Mouse (Mus musculus) lung, postnatal 25 days (tissue): ENCODE data around the gene Cenpi.

Experiments used
- DNase-seq: peaks from one replicate; pipeline ENCODE4 v3.0.0; 2022; ENCODE audit warnings: low spot score

The Cenpi gene

DNA sequence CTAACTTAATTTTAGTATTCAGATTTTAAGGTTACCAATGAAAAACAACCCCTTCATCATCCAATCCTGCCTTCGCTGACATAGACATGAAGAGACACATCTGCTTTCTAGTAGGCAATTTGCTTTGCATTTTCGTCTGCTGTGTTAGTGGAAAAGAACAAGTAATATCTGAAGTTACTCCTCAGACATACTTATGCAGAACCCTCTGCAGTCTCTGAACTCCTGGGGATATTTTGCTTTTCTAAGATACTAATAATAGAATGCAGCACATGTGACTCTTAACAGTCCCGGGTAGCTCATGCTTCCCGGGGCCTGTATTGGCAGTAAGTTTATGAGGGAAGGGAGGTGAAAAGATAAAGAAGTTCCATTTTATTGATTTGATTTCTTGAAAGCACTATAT lies 54.3 kb downstream of the Cenpi start:
- no peak for DNase-seq

DNA sequence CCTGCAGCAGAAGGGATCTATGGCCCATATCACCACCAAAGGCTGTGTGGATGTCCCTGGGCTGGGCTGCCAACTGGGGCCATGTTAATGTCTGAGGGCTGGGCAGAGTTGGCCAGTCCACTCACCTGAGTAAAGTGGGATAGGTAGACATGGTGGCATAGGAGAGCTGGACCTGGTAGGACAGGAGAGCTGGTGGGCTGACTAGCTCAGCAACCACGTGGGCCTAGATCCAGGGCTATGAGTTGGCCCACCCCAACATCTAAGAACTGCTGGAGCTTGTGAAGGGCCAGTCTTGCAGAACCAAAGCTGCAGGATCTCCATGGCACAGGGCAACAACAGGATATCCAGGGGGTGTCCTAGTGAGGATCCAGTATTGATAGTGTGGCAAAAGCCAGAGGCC lies 57.5 kb downstream of the Cenpi start:
- no peak for DNase-seq

DNA sequence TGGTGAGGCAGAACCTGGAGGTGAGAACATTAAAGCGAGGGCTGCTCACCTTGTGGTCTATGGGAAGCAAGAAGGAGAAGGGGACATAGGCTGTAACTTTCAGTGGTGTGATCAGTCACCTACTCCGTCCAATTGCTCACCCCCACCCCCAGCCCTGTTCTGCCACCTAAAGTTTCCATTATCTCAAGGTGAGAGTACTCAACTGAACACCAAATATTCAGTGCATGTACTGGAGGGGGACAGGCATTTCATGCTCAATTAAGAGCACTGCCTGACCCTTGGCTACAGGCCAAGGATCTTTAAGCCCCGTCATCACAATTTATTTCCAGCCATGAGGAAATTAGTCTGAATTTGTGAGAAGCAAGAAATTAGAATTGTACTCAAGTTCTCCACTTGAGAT lies 58.7 kb downstream of the Cenpi start:
- DNase-seq: no peak

DNA sequence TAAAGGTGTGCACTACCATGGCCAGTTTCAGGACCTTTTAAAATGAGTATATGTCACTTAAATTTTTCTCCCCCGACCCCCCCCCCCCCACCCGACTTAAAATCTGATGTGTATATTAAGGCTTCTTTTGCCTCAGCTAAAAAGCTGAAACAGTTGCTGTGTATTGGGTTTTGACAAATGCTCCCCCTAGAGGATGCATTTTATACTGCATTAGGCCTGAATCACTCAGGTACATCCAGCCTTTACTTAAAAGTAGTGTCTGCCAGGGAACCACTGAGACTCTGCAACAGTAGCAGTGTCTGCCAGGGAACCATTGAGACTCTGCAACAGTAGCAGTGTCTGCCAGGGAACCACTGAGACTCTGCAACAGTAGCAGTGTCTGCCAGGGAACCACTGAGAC lies 63.4 kb downstream of the Cenpi start:
- DNase-seq: no peak

DNA sequence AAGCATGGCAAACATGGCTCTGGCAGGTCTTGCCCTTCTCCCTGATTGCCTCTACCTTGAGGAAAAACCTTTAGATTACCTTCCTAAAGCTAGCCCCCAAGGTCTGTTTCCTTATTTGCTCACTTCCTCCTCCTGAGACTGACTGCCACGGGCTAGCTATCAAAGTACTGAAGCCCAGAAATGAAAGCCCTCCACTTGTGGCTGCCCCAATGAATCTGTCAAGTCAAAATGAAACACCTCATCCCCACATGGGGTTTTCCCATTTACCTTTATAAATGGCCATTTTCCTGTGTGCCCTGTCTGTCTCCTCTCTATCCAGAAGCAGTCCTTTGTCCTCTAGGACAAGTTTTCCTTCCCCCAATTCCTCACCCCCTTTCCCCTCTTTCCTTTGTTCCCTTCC lies 66.3 kb downstream of the Cenpi start:
- no peak for DNase-seq

DNA sequence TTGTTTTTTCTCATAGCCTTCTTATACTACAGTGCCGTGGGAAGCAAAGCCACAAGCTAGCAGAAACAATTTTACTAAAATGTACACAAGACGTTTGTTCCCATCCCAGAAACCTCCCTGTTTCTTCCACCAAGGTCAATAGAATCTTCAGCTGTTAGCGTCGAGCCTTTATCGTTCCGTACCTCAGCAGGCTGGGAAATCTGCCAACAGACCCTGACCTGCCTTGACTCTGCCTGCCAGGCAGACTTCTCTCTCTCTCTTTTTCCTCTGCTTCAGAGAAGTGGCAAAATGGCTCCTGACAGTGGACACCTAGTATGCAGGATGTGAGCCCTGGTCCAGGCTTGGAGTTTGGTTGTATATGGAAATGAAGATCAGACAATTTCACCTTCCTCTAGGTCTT lies 77.0 kb downstream of the Cenpi start:
- DNase-seq: no peak

DNA sequence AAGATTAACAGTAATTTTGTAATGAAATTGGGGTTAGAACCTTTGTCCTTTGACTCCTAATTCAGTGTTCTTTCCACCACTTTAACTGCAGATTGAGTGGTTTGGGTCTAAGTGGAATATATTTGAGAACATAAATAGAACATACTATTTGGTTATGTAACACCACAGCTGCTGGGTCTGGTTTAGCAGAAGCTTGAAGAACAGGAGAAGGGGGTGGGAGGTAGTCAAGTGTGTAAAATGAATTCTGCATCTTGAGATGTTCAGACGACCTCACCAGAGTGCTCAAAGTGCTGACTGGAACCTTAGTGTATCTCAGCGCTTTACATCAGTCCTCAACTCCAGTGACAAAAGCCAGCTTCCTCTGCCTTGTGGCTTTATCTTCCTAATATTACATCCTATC lies 91.1 kb downstream of the Cenpi start:
- no peak for DNase-seq

DNA sequence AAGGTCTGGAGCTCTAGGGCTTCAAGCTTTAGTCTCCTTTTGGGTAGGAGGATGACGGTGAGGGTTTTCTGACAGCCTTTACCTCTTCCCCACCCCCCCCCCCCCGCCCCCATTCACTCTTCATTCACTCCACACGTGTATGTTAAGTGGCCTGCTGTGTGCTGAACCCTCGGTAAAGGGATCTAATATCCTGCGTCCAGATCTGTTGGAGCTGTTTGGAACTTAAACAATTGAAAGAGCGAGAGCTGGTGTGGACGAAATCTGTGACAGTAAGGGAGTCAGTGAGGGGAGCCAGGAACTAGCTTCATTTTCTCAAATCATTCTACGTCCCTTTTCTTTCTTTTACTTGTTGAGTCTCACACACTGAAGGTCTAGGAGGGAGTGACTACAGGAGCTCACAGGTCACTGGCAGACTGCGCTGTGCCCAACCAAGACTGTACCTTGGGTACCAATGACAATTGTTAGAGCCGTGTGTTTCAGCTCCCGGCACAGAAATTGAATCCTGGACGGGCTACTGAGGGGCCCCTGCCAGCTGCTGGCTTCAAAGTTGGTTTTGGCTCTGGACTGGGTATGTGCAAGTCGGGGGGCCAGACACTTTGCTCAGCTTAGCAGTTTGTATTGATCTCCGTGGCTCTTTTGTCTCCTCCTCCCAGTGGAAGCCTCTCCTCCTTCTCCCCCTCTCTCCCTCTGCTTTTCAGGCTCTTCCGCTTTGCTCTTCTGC lies 96.1 kb downstream of the Cenpi start, which contains the start of gene Drp2:
Drp2 (plus strand) TSS at position 689 of the 721 bp plus-strand sequence.
- DNase-seq: no peak

DNA sequence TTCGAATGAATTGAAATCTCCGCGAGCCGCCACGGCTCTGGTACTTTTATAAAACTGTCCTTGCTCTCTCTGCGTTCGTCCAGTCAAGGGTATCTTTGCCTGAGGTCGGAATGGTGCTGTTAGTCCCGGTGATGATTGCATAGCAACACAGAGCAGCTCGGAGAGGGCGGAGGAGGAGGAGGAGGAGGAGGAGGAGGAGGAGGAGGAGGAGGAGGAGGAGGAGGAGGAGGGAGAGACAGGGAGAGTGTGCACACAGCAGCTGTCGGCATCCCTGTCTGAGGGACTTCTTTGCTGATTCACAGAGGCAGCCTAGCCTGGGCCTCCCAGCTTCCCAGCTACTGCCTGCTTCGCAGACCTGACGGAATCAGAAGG lies 96.7 kb downstream of the Cenpi start:
- no peak for DNase-seq

DNA sequence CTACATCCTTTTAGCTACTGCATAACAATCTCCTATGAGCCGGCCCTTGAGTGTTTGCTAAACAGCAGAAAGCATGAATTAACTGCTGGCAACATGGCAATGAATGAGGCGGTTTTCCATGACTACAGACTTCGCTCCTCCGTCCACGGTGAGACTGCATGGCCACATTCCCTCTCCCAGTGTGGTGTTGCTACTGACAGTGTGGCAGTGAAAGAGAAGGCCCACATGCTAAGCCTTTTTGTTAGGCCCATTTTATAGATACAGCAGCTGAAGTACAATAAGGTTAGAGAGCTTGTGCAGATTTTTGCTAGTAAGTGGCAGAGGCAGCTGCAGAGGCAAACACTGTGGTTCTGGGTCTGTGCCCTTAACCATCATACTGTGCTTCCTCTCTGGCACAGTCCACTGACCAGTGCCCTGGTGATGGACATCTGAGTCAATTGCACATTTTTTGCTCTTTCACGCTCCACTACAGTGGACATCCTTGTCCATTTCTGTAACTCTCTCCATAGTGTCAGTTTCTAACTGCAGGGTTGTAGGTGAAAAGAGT lies 101.5 kb downstream of the Cenpi start:
- DNase-seq: no peak

DNA sequence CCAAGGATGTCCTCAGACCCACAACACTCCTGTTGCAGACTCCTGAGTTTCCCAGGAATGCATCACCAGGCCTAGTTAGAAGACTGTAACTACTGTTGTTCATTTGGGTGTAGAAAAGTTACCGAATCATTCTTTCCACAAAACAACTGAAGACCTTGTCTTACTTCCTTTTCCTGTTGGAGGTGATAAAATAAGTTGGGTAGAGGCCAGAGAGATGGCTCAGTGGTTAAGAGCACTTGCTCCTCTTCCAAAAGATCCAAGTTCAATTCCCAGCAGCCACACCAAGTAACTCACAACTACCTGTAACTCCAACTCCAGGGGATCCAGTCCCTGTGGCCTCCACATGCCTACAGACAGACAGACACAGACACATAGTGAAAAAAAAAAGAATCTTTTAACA lies 104.2 kb downstream of the Cenpi start:
- DNase-seq: no peak
